Mouse (Mus musculus) ES-CJ7 (cell line): ENCODE measurements at regions not wholly inside any gene's neighbourhood (a gene's known extent, or its start where the extent isn't known, plus 50 kb on each side); places are given as distances from the start of the nearest gene placed in this dataset.
"Not testable (repeated sequence)": the region's sequence is repeated elsewhere in the genome, so short reads cannot be mapped to it uniquely, and the experiment has no call there.

Source experiments
- DNase-seq: peaks from one replicate; pipeline ENCODE4 v3.0.0; 2011; ENCODE audit warnings: low read depth, low spot score

GRCm38 (mm10) chr5:25639187-25639586 is 66.4 kb downstream of the Xrcc2 start:
- no peak for DNase-seq

DNA sequence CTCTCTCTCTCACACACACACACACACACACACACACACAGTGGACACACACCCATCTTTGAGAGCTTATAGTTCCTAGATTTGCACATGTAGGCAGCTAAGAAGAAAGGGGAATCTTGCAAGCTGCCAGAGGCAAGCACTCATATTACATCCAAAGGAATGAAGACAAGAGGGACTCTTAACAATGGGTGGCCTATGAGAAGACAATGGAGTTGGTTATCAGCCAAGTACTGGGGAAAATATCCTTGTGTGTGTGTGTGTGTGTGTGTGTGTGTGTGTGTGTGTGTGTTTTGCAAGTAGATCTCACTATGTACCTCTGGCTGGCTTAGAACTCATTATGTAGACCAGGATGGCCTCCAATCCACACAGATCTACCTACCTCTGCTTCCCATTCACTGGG is 67.5 kb downstream of the Xrcc2 start:
- no peak for DNase-seq

DNA sequence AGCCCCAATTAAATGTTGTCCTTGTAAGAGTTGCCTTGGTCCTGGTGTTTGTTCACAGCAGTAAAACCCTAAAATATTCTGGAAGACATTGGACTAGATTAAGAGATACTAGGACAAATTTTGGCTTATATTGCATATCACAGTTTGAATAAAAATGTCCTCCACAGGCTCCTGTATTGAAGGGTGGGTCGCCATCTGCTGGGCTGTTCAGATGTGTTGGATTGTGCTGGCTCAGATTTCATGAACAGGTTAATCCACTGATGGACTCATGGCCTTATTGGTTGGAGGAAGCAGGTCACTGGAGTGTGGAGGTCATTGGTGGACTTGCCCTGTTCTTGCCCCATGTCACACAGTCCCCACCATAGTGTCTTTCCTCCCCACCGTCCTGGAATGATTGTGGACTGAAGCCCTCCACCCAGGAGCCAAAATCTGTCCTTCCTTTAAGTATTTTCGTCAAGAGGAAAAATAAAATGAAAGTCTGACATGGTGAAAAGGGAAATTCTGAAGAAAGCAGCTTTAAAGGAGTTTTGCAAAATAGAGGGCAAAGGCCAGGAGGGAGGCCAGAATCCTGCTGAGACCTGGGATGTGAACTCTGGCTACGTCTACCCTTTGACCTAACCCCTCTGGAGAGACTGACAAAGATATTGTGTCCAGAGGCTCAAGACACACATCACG is 72.6 kb downstream of the Xrcc2 start:
- DNase-seq, result peak; percentile 22

- DNase-seq, result peak; percentile 23
These were observed 75.9 kb downstream of the Xrcc2 start for GRCm38 (mm10) chr5:25629731-25630130.

DNA sequence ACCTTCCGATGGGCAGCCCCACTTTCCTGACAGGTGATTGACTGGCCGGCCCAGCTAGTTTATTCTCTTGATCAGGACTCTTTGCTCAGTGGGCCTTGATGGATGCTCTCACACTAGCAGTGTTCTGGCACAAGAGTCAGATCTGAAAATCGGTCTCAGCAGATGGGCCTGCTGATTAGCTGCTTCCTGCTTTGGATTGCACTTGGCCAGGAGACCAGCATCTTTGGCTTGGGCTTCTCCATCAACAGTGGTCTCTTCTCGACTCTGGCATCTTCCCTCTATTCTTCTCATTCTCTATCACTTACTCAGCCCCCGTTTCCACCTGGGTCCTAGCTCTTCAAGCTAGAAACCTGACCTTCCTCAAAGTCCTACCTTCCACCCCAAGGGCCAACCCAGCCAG is 77.1 kb downstream of the Xrcc2 start:
- no peak for DNase-seq

GRCm38 (mm10) chr5:25627086-25627485 is 78.5 kb downstream of the Xrcc2 start:
- DNase-seq, result no peak

- DNase-seq, result no peak
These were observed 81.6 kb downstream of the Xrcc2 start for GRCm38 (mm10) chr5:25624029-25624428.

GRCm38 (mm10) chr5:25619872-25620271 is 85.8 kb downstream of the Xrcc2 start:
- DNase-seq, result no peak

- not testable (repeated sequence) for DNase-seq
These were observed 86.3 kb downstream of the Xrcc2 start for GRCm38 (mm10) chr5:25619337-25619736.

DNA sequence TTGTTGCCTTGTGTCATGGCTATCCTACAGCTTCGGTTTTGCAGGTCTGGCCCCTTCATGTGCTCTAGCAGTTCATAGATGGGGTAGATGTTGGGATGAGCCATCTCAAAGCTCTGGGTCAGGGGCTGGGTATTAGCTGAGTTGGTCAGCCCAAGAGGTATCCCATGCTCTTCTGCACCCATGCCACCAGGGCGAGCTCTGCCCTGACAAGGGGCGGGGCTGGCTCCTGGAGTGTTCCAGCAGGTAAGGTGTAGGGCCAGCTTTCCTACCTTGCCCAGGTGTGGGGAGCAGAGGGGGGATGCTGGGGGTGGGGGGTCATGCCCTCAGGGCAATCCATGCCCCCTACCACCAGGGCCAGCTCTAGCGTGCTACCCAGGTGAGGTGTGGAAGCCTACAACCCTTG is 91.0 kb downstream of the Xrcc2 start:
- no peak for DNase-seq

DNA sequence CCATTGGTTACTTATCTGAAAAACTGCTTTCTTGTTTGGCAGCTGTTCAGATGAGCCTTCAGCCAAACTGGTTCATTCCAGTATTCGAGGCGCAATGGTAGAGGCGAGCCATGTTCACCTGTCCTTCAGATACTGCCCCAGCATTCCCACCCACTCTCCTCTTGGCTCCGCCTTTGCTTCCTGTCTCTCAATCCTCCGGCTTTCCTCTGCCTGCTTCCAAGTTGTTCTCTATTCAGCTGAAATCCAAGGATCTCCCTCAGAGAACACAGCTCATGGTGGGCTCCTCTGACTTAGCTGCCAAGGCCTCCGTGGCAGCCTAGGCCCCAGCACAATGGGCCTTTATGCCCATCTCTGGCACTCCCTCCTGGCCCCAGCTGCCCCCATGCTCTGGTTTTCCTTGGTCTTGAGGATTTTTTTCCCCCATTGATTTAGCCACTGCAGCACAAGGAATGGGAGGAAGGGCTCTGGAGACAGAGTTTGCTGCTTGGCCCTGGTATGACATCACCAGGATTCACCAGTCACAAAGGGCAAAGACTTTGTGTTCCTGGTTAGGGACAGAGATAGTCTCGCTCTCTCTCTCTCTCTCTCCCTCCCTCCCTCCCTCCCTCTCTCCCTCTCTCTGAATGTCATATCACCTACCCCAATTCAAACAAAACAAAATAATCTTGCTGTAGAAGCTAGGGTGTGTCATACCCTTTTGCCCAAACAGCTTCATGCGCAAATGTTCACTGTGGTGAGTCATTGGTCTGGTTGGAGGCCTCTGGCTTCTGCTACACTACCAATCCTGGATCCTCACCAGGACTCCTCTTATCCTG is 91.6 kb downstream of the Xrcc2 start:
- DNase-seq, result peak; percentile 13

- DNase-seq, result no peak
These were observed 93.5 kb downstream of the Xrcc2 start for GRCm38 (mm10) chr5:25612036-25612705.

- DNase-seq, result no peak
These were observed 94.0 kb downstream of the Cct8l1 start for GRCm38 (mm10) chr5:25609911-25610310.

- no peak for DNase-seq
These were observed 86.3 kb downstream of the Cct8l1 start for GRCm38 (mm10) chr5:25602123-25602522.

- DNase-seq, result no peak
These were observed 83.5 kb downstream of the Cct8l1 start for GRCm38 (mm10) chr5:25599363-25599762.

DNA sequence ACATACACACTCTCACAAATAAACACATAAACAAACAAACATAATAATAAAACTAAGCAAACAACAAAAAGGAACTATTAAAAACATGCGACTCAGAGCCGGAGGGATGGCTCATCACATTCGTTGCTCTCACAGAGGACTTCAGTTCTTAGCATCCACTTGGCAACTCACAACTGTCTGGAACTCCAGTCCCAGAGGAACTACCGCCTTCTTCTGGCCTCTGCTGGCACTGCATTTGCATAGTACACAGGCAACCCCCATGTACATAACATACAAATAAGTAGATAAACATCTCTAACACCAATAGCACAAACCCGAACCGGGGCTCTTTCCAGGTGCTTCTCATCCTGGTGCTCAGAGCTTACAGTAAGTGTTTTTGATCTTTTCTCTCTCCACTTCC is 81.9 kb downstream of the Cct8l1 start:
- DNase-seq, result peak; percentile 71

GRCm38 (mm10) chr5:25591709-25592108 is 75.8 kb downstream of the Cct8l1 start:
- DNase-seq, result peak; percentile 57
